Mouse (Mus musculus): ENCODE results near the gene Trpm3.

DNA sequence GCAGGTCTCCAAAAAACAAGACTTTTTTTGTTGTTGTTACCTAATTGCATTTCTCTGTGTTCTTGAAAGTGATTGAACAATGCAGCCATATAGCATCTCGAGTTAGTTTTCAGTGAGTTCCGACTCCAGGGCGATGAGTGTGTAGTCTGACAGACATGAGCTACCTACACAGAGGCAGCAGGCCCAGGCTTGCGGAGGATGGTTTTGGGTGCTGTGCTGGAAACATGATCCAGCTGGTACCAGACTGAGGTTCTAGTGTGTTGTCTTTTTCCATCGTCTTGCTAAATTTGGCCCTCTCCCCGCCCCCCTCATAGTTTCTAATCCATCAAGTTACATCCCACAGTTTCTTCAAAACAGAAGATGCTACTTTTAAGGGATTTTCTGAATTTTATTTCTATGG lies 110.2 kb downstream of the Trpm3 start:
- no peak for TF ChIP-seq CTCF (IDR thresholded peaks at IDR 0.05; ENCODE audit: borderline replicate concordance, control insufficient read depth, extremely low read depth, insufficient read depth, low read length, poor library complexity)
- TF ChIP-seq POLR2A (IDR thresholded peaks at IDR 0.05; ENCODE audit: control insufficient read depth, extremely low read depth, insufficient read depth, low read length, poor library complexity), result no peak
